Mouse (Mus musculus): ENCODE measurements at regions not wholly inside any gene's neighbourhood (a gene's known extent, or its start where the extent isn't known, plus 50 kb on each side); places are given as distances from the start of the nearest gene placed in this dataset.

DNA sequence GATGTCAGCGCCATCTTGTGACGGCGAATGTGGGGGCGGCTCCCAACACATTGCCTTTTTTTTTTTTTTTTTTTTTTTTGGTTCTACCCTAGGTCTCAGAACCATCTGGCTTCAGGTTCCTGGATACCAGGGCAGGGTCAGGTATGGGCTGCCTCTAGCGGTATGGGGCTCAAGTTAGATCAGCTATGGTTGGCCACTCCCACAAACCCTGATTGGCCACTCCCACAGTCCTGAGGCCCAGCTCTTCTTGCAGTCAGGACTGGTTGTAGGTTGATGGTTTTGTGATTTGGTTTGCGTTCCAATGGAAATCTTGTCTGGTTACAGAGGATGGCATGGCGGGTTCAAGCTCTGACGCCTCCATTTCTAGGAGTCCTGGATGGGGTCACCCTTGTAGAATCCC is 72.2 kb upstream of the Btg3 start:
- Histone ChIP-seq H3K27ac (ENCODE audit: control insufficient read depth, insufficient read depth, low read depth, low read length) (no peak overlapping the region), H3K27me3 (ENCODE audit: control insufficient read depth, insufficient read depth, low read length) (no peaks in the 10 kb centered on the region)
- TF ChIP-seq CTCF (IDR thresholded peaks at IDR 0.05; ENCODE audit: control insufficient read depth, insufficient read depth, insufficient replicate concordance, low read depth, low read length) (no peak), POLR2A (IDR thresholded peaks at IDR 0.05; ENCODE audit: control insufficient read depth, low read depth, low read length) (no peak)

DNA sequence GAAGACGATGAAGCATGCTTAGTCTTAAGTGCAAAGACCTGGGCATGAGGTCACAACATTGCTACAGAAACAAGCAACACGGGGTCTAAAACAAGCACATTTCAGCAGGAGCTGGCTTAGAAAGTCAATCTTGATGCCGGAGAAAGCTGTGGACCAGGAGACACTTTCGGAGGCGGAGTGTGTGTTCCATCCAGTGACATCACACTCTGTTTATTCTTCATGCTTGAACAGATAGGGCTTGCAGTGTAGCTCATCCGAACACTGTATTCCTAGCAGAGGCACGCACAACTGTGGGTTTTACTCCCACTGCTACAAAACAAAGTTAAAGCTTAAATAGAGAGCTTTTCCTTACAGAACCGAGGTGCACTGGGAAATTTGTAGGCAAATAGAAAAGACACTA is 66.3 kb upstream of the Btg3 start:
- TF ChIP-seq POLR2A (IDR thresholded peaks at IDR 0.05; ENCODE audit: control insufficient read depth, low read depth, low read length), result no peak
- no peaks in the 10 kb centered on the region for H3K4me1 ChIP-seq (ENCODE audit: control insufficient read depth, insufficient read depth, low read length)
- no peaks in the 10 kb centered on the region for H3K27me3 ChIP-seq (ENCODE audit: control insufficient read depth, insufficient read depth, low read length)
- H3K4me3 ChIP-seq (ENCODE audit: control insufficient read depth, low read depth, low read length), result no peak overlapping the region
- no peak overlapping the region for H3K27ac ChIP-seq (ENCODE audit: control insufficient read depth, insufficient read depth, low read depth, low read length)
- no peaks in the 10 kb centered on the region for H3K36me3 ChIP-seq (ENCODE audit: control insufficient read depth, insufficient read depth, low read length)

More for the DNA sequence above, 72.2 kb upstream of the Btg3 start:
- H3K4me3 ChIP-seq (ENCODE audit: control insufficient read depth, low read depth, low read length), result no peak overlapping the region
- H3K4me1 ChIP-seq (ENCODE audit: control insufficient read depth, insufficient read depth, low read length), result no peaks in the 10 kb centered on the region; the same call in 1 of the 2 replicates
- H3K36me3 ChIP-seq (ENCODE audit: control insufficient read depth, insufficient read depth, low read length), result no peaks in the 10 kb centered on the region

DNA sequence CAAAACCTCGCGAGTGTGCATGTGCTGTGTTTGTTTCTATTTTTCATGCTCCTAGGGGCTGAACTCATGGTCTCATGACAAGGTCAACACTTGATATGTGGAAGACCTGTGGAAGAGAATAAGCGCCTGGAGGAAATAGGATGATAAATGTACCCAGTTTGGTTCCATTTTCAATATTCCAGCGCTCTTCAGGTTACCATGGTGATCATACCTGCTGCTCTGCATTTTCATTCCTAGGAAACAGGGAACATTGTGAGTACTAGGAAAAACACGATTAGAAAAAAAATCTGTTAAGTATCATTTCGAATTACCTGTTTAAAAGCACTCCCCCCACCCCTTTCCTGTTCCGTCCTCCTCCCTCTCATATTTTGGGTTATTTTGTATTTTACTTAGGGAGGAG is 65.8 kb upstream of the Btg3 start:
- TF ChIP-seq CTCF (IDR thresholded peaks at IDR 0.05; ENCODE audit: control insufficient read depth, insufficient read depth, insufficient replicate concordance, low read depth, low read length) (no peak), POLR2A (IDR thresholded peaks at IDR 0.05; ENCODE audit: control insufficient read depth, low read depth, low read length) (no peak)
- Histone ChIP-seq H3K27ac (ENCODE audit: control insufficient read depth, insufficient read depth, low read depth, low read length) (no peak overlapping the region), H3K4me1 (ENCODE audit: control insufficient read depth, insufficient read depth, low read length) (no peaks in the 10 kb centered on the region), H3K27me3 (ENCODE audit: control insufficient read depth, insufficient read depth, low read length) (no peaks in the 10 kb centered on the region), H3K4me3 (ENCODE audit: control insufficient read depth, low read depth, low read length) (no peak overlapping the region), H3K36me3 (ENCODE audit: control insufficient read depth, insufficient read depth, low read length) (no peaks in the 10 kb centered on the region)

DNA sequence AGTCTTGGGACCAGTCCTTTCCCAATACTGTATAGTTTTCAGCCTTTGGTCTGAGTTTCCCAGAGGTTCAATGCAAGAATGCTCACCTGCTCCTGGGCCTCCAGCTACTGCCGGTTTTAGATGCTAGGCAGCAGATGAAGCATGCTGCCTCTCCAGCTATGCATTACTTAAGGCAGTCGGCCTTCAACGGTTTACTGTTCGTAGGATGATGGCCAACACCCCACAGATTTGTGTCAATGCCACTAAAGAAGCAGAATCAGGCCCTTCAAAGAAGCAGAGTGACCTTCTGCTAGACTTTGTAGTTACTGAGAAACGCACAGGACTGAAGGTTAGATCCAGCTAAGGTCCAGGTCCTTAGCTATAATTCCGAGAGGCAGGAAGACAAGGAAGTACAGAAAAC is 65.0 kb upstream of the Btg3 start:
- no peaks in the 10 kb centered on the region for H3K27me3 ChIP-seq (ENCODE audit: control insufficient read depth, insufficient read depth, low read length)
- TF ChIP-seq POLR2A (IDR thresholded peaks at IDR 0.05; ENCODE audit: control insufficient read depth, low read depth, low read length) (no peak), CTCF (IDR thresholded peaks at IDR 0.05; ENCODE audit: control insufficient read depth, insufficient read depth, insufficient replicate concordance, low read depth, low read length) (no peak)
- H3K27ac ChIP-seq (ENCODE audit: control insufficient read depth, insufficient read depth, low read depth, low read length), result no peak overlapping the region

DNA sequence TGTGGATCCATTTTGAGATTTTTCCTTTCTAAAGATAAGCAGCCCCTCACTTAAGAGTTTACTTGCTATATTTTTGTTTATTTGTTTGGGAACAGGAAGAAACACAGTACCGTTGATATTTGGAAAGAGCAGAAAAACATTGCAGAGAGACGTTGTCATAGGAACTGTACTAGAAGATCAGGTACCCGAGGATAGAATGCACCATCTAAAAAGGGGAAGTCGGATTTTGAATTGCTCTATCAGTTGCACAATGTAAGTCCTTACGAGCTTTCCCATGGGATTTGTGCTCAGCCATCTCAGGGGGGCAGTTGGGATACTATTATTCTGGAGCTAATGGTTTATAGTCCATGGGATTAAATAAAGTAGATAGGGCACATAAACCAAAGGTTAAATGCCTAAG is 58.7 kb upstream of the Btg3 start:
- Histone ChIP-seq H3K4me3 (ENCODE audit: control insufficient read depth, low read depth, low read length) (no peak overlapping the region), H3K27me3 (ENCODE audit: control insufficient read depth, insufficient read depth, low read length) (no peaks in the 10 kb centered on the region), H3K36me3 (ENCODE audit: control insufficient read depth, insufficient read depth, low read length) (no peaks in the 10 kb centered on the region), H3K27ac (ENCODE audit: control insufficient read depth, insufficient read depth, low read depth, low read length) (no peak overlapping the region), H3K4me1 (ENCODE audit: control insufficient read depth, insufficient read depth, low read length) (no peaks in the 10 kb centered on the region)
- TF ChIP-seq POLR2A (IDR thresholded peaks at IDR 0.05; ENCODE audit: control insufficient read depth, low read depth, low read length) (no peak), CTCF (IDR thresholded peaks at IDR 0.05; ENCODE audit: control insufficient read depth, insufficient read depth, insufficient replicate concordance, low read depth, low read length) (no peak)

More for the DNA sequence above, 65.0 kb upstream of the Btg3 start:
- Histone ChIP-seq H3K4me3 (ENCODE audit: control insufficient read depth, low read depth, low read length) (no peak overlapping the region), H3K4me1 (ENCODE audit: control insufficient read depth, insufficient read depth, low read length) (no peaks in the 10 kb centered on the region), H3K36me3 (ENCODE audit: control insufficient read depth, insufficient read depth, low read length) (no peaks in the 10 kb centered on the region)

DNA sequence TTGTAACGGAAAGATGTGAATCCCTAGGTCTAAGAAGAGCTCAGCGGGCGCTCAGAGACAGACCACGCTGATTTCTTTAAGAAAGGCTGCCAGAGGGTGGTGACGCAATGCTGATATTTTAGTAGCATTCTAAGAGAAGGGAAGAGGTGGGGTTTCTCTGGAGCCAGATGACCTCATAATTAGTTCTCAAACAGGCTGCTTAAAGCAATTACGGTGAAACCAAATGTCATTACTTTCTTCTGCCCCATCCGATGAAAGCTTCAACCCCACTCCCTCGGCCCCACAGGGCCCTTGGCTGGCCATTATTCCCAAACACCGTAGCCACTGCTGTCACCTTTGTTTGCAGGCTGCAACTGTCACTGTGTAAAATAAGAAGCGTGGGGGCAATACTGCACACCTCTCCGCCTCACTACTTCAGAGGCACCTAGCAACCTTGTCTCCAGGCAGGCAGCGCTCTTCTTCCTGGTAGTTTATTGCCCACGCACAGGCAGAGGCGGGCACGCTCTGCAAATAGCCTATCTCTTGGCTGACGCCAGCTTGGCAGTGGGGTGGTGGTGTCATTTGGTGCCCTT is 50.6 kb upstream of the Btg3 start:
- Histone ChIP-seq H3K27me3 (ENCODE audit: control insufficient read depth, insufficient read depth, low read length) (no peaks in the 10 kb centered on the region), H3K36me3 (ENCODE audit: control insufficient read depth, insufficient read depth, low read length) (no peaks in the 10 kb centered on the region), H3K4me3 (ENCODE audit: control insufficient read depth, low read depth, low read length) (no peak overlapping the region; the same call in none of the 2 replicates), H3K27ac (ENCODE audit: control insufficient read depth, insufficient read depth, low read depth, low read length) (no peak overlapping the region), H3K4me1 (ENCODE audit: control insufficient read depth, insufficient read depth, low read length) (peaks cover 6% of the 10 kb centered on the region)
- TF ChIP-seq POLR2A (IDR thresholded peaks at IDR 0.05; ENCODE audit: control insufficient read depth, low read depth, low read length), result no peak
- no peak for TF ChIP-seq CTCF (IDR thresholded peaks at IDR 0.05; ENCODE audit: control insufficient read depth, insufficient read depth, insufficient replicate concordance, low read depth, low read length)

Measured in testis, adult 2 months (tissue).